Comparison of ENCODE assay signal across 34 mouse cellular contexts in genomic region chr14:12425311-12425710, GRCm38 (mm10).
"Had no signal": no experiment of that assay in that cellular context is flagged by ENCODE, and none has a peak within 500 bp of the region (broad histone marks: within the 10 kb centered on the region; RNA-seq: fewer than 3 reads in every experiment).

No protein-coding gene starts in this region.

- H3K27ac ChIP-seq: heart, embryonic 10.5 days; heart, embryonic 13.5 days; heart, embryonic 15.5 days; hindbrain, embryonic 10.5 days; hindbrain, embryonic 12.5 days; hindbrain, embryonic 13.5 days; hindbrain, embryonic 15.5 days; intestine, embryonic 15.5 days; kidney, embryonic 15.5 days; kidney, postnatal 0 days; layer of hippocampus, adult 2 months; left cerebral cortex, adult 2 months had no signal

- H3K36me3 ChIP-seq: heart, embryonic 10.5 days; heart, embryonic 12.5 days; heart, embryonic 13.5 days; heart, embryonic 15.5 days; hindbrain, embryonic 10.5 days; intestine, embryonic 15.5 days; kidney, embryonic 15.5 days had no signal

- H3K4me3 ChIP-seq: heart, embryonic 10.5 days; heart, embryonic 12.5 days; heart, embryonic 13.5 days; heart, embryonic 15.5 days; hindbrain, embryonic 10.5 days; hindbrain, embryonic 12.5 days; hindbrain, embryonic 13.5 days; hindbrain, embryonic 15.5 days; intestine, embryonic 15.5 days; kidney, embryonic 15.5 days; layer of hippocampus, adult 2 months; left cerebral cortex, adult 2 months had no signal

- H3K4me1 ChIP-seq: heart, embryonic 12.5 days; heart, embryonic 13.5 days; heart, embryonic 15.5 days; hindbrain, embryonic 10.5 days; hindbrain, embryonic 12.5 days; hindbrain, embryonic 13.5 days; hindbrain, embryonic 15.5 days; intestine, embryonic 15.5 days; kidney, embryonic 15.5 days had no signal

- H3K9ac ChIP-seq: heart, embryonic 12.5 days; heart, embryonic 13.5 days; heart, embryonic 15.5 days; hindbrain, embryonic 12.5 days; hindbrain, embryonic 13.5 days; hindbrain, embryonic 15.5 days; intestine, embryonic 15.5 days; kidney, embryonic 15.5 days had no signal

- DNase-seq: heart, postnatal 10 days; heart, postnatal 14 days; heart, postnatal 36 days; heart, postnatal 4 days; kidney, adult 11 months; kidney, adult 18-20 months; kidney, adult 2 months; kidney, adult 8-10 months; kidney, adult 9 months; kidney, postnatal 10 days; kidney, postnatal 14 days; kidney, postnatal 25 days; kidney, postnatal 36 days; kidney, postnatal 4 days; layer of hippocampus, adult 9-11 months; layer of hippocampus, postnatal 36 days had no signal

- ATAC-seq: hindbrain, embryonic 16.5 days; inflammation-experienced regulatory T-cells, adult 6 months; intestine, embryonic 15.5 days; intestine, embryonic 16.5 days; intestine, postnatal 0 days had no signal

- H3K9me3 ChIP-seq: heart, embryonic 10.5 days; heart, embryonic 12.5 days; heart, embryonic 13.5 days; heart, embryonic 15.5 days; hindbrain, embryonic 10.5 days; hindbrain, embryonic 12.5 days; hindbrain, embryonic 13.5 days; hindbrain, embryonic 15.5 days; intestine, embryonic 15.5 days; kidney, embryonic 15.5 days had no signal

- H3K4me2 ChIP-seq: heart, embryonic 11.5 days; heart, embryonic 12.5 days; heart, embryonic 13.5 days; heart, embryonic 15.5 days; hindbrain, embryonic 12.5 days; hindbrain, embryonic 13.5 days; hindbrain, embryonic 15.5 days; intestine, embryonic 15.5 days; kidney, embryonic 15.5 days had no signal

- H3K27me3 ChIP-seq: heart, embryonic 12.5 days; heart, embryonic 13.5 days; heart, embryonic 15.5 days; hindbrain, embryonic 12.5 days; hindbrain, embryonic 13.5 days; hindbrain, embryonic 15.5 days; intestine, embryonic 15.5 days; kidney, embryonic 15.5 days had no signal
